Mouse (Mus musculus): ENCODE data around the gene Bsnd. TPM values are rescaled to one million over a fixed set of nuclear protein-coding genes. Genes with fewer than 3 reads are reported as not detected.

Gene Bsnd
- polyA plus RNA-seq, 1 experiment from 2014 or later = not detected

DNA sequence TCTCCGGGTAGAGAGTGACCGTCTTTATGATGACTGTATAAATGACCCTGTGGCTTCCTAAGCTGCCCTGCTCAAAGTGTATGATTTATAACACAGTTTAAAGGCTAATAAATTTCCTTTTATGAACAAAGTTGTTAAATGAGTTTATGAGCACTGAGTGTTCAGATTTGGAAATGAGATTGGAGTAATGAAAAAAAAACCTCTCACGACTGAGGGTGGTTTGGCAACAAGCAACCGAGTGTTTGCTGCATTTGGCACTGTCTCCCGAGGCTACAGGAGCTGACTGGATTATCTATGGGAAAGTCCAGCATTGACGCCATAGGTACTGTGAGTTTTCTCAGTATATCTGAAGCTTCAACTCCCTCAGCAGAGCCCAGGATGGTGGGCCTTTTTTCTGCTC is 22.5 kb upstream of the Bsnd start:
- no peak for ATAC-seq (ENCODE audit: insufficient read depth)
- peaks cover 10% of the 10 kb centered on the region; the same call in 1 of the 2 replicates for H3K27me3 ChIP-seq
- no peak overlapping the region for H3K4me2 ChIP-seq
- H3K27ac ChIP-seq (replicated peaks) = no peak overlapping the region
- 57% methylated on average over 6 of the region's 6 CpGs for WGBS (ENCODE audit: insufficient replicate concordance)
- H3K36me3 ChIP-seq (replicated peaks) = no peaks in the 10 kb centered on the region
- H3K9me3 ChIP-seq (replicated peaks) = no peaks in the 10 kb centered on the region
- no peaks in the 10 kb centered on the region for H3K4me1 ChIP-seq (replicated peaks)
- H3K4me3 ChIP-seq (replicated peaks) = no peak overlapping the region
- no peak overlapping the region for H3K9ac ChIP-seq

DNA sequence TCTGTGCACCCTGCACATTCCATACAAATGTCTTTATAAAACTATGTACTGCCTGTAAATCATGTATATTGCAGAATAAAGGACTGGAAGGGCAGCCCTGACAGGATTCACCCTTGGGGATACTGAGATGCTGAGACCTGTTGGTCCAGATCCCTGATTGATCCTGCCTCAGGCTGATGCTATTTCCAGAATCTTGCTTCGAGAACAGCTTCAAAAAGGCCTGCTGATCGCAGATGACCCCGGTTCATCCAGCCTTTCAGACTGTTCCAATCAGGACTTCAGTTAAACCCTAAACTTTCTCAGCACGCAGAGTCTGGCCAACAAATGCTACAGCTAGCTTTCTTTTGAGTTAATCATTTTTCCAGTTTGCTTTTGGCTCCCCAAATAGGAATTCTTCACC is 17.8 kb upstream of the Bsnd start:
- Histone ChIP-seq H3K4me1 (replicated peaks) (no peaks in the 10 kb centered on the region), H3K27ac (replicated peaks) (no peak overlapping the region), H3K27me3 (no peaks in the 10 kb centered on the region), H3K9me3 (replicated peaks) (no peaks in the 10 kb centered on the region), H3K4me3 (replicated peaks) (no peak overlapping the region), H3K36me3 (replicated peaks) (no peaks in the 10 kb centered on the region), H3K9ac (no peak overlapping the region), H3K4me2 (no peak overlapping the region)
- 63% methylated on average over 4 of the region's 4 CpGs for WGBS (ENCODE audit: insufficient replicate concordance)
- ATAC-seq (ENCODE audit: insufficient read depth) = no peak

DNA sequence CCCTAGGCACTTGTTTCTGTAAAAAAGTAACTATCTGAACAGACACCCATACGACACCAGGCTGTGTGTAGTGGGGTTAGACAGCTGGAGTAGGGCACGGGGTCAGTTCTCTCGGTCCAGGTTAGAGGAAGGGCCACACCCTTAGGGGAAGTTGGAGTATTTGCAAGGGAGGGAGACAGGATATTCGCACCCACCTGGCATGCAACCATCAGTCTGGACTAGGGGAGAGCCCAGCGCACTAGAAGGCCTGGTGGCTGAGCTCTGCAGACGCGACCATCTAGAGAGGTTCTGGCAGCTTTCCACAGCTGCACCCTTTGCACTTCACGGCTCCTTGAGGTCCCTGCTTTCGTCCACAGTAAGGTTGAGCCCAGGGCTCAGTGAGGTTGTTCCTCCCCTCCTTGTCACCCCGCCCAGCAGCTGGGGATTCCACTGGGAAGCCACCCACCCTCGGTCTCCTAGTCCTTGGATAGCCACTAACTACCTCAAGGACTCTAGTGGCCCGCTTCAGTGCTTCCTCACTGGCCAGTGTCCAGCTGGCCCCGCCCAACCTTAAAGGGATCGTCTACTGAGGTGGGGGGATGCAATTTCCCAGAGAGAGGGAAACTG is 13.5 kb upstream of the Bsnd start:
- Histone ChIP-seq H3K9ac (no peak overlapping the region), H3K36me3 (replicated peaks) (no peaks in the 10 kb centered on the region), H3K4me2 (no peak overlapping the region), H3K27ac (replicated peaks) (no peak overlapping the region), H3K4me3 (replicated peaks) (no peak overlapping the region), H3K4me1 (replicated peaks) (no peaks in the 10 kb centered on the region), H3K27me3 (no peaks in the 10 kb centered on the region), H3K9me3 (replicated peaks) (no peaks in the 10 kb centered on the region)
- 58% methylated on average over 14 of the region's 14 CpGs for WGBS (ENCODE audit: insufficient replicate concordance)
- ATAC-seq (ENCODE audit: insufficient read depth) = no peak

DNA sequence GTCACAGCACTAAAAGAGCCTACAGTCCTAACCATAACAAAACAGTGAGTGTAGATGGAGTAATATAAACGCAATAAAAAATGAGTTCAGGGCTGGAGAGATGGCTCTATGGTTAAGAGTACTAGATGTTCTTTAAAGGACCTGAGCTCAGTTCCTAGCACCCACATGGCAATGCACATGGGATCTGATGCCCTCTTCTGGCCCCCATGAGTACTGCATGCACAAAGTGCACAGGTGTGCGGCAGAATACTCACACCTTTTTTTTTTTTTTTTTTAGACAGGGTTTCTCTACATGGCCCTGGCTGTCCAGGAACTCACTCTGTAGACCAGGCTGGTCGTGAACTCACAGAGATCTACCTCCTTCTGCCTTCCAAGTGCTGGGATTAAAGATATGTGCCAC is 11.5 kb upstream of the Bsnd start:
- no peak for ATAC-seq (ENCODE audit: insufficient read depth)
- no peak overlapping the region for H3K4me3 ChIP-seq (replicated peaks)
- no peaks in the 10 kb centered on the region for H3K4me1 ChIP-seq (replicated peaks)
- H3K9ac ChIP-seq = no peak overlapping the region
- no peak overlapping the region for H3K27ac ChIP-seq (replicated peaks)
- H3K9me3 ChIP-seq (replicated peaks) = no peaks in the 10 kb centered on the region
- no peak overlapping the region for H3K4me2 ChIP-seq
- 72% methylated on average over 3 of the region's 3 CpGs for WGBS (ENCODE audit: insufficient replicate concordance)
- no peaks in the 10 kb centered on the region for H3K36me3 ChIP-seq (replicated peaks)
- H3K27me3 ChIP-seq = no peaks in the 10 kb centered on the region

DNA sequence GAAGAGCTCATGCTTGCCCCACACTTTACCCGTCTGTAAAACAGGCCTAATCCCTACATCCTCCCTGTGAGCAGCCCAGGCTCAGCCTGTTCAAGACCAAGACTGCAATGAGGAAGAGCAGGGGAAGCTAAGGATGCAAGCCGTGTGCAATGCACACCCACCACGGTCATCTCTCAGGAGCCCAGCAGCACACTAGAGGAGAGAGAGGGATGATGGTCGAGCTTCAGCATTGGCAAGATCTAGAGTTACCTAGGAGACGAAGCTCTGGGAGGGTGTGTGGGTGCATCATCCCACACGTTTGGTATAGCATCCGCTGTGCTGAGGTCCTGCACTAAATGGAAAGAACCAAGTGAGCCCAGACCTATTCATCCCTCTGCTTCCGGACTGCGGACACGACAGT is 8.0 kb upstream of the Bsnd start:
- Histone ChIP-seq H3K4me2 (no peak overlapping the region), H3K4me3 (replicated peaks) (no peak overlapping the region), H3K36me3 (replicated peaks) (no peaks in the 10 kb centered on the region), H3K27ac (replicated peaks) (no peak overlapping the region), H3K4me1 (replicated peaks) (no peaks in the 10 kb centered on the region), H3K27me3 (peaks cover 5% of the 10 kb centered on the region; the same call in 1 of the 2 replicates), H3K9me3 (replicated peaks) (no peaks in the 10 kb centered on the region), H3K9ac (no peak overlapping the region)
- ATAC-seq (ENCODE audit: insufficient read depth) = no peak
- 66% methylated on average over 10 of the region's 10 CpGs for WGBS (ENCODE audit: insufficient replicate concordance)

DNA sequence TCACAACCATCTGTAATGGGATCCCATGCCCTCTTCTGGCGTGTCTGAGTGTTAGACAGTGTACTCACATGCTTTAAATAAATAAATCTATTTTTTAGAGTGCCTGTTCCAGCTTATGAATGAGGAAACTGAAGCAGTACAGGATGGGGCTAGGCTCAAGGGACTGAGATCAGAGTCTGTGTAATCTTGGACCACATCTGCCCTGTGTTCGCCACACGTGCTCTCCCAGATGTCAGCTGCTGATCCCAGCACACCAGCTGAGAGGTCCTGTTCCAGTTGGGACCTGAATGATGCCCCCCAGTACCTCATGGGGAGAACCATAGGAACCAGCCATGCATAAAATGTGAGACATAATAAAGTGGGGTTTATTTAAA is 6.4 kb upstream of the Bsnd start:
- H3K9me3 ChIP-seq (replicated peaks) = no peaks in the 10 kb centered on the region
- no peak overlapping the region for H3K9ac ChIP-seq
- WGBS (ENCODE audit: insufficient replicate concordance) = 29% methylated on average over 3 of the region's 3 CpGs
- no peak for ATAC-seq (ENCODE audit: insufficient read depth)
- H3K27me3 ChIP-seq = peaks cover 5% of the 10 kb centered on the region; the same call in 1 of the 2 replicates
- no peak overlapping the region for H3K4me2 ChIP-seq
- H3K4me3 ChIP-seq (replicated peaks) = no peak overlapping the region
- no peak overlapping the region for H3K27ac ChIP-seq (replicated peaks)
- H3K4me1 ChIP-seq (replicated peaks) = no peaks in the 10 kb centered on the region
- no peaks in the 10 kb centered on the region for H3K36me3 ChIP-seq (replicated peaks)

DNA sequence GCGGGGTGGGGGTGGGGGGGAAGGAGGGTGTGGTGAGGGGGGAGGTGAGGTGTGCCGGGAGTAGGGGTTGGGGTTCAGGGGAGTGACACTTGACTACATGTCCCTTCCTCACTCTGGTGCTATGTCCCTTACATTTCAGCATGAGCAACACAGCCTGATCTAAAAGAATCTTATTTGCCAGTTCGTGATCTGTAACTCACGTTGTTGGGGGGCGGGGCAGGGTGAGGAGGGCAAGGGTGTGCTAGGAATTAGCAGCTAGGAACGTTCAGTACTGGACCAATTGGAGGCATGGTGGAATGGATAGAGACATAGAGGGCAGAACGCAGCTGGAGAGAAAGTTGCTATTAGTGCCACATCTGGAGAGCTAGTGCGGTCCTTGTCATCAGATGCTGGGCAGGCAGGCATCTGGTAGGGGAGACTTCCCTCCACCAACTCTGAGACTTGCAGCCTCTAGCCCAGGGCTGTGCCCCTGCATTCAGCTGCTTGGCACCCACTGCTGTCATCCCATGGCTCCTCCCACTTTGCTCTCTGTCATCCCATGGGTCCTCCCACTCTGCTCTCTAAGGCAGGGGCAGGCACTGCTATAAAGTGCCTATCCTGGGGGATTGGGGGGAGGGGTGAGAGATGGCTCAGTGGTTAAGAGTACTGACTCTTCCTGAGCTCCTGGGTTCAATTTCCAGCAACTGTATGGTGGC is 5.8 kb upstream of the Bsnd start:
- H3K27ac ChIP-seq (replicated peaks) = no peak overlapping the region
- H3K4me1 ChIP-seq (replicated peaks) = no peaks in the 10 kb centered on the region
- H3K36me3 ChIP-seq (replicated peaks) = no peaks in the 10 kb centered on the region
- no peak overlapping the region for H3K9ac ChIP-seq
- ATAC-seq (ENCODE audit: insufficient read depth) = no peak
- no peaks in the 10 kb centered on the region for H3K9me3 ChIP-seq (replicated peaks)
- H3K4me2 ChIP-seq = no peak overlapping the region
- peaks cover 5% of the 10 kb centered on the region; the same call in 1 of the 2 replicates for H3K27me3 ChIP-seq
- no peak overlapping the region for H3K4me3 ChIP-seq (replicated peaks)
- 43% methylated on average over 8 of the region's 8 CpGs for WGBS (ENCODE audit: insufficient replicate concordance)

DNA sequence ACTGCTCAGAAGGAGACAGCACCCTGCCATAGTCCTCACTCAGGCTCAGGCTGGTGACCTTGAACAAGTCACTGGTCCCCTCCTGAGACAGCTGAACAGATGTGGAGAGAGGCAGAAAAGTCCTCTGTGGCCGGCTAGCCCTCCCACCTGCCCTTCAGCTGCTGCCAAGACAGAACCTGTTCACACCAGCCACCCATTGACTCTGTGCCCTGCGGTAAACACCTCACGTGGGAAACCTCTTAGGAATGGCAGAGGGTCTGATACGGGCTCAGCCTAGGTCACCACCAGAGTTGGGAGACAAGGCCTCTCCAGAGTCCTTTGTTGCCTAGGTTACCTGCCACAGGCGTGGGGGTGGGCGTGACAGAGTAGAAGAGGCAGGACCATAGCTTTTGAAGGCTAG is 4.8 kb upstream of the Bsnd start:
- 48% methylated on average over 6 of the region's 6 CpGs for WGBS (ENCODE audit: insufficient replicate concordance)
- no peak for ATAC-seq (ENCODE audit: insufficient read depth)

DNA sequence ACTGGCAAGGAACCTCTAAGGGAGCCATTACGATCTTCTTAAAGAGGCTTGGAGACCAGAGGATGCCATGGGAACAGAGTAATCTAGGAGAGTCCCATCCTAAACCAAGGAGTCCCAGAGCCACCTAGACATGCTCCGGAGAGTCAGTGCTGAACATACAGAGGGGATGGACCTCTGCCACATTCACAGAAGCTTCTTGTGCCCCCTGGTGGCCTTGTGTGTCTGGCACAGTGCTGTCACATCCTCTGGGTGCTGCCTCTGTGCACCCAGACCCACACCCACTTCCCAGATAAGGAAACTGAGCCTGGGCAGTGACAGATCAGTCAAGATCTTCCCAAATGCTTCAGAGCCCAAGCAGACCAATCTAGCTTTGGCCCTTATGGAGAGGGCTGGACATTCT is 1.6 kb upstream of the Bsnd start:
- WGBS (ENCODE audit: insufficient replicate concordance) = 48% methylated on average over 2 of the region's 2 CpGs
- no peak for ATAC-seq (ENCODE audit: insufficient read depth)

More for the DNA sequence above, 4.8 kb upstream of the Bsnd start:
- H3K27ac ChIP-seq (replicated peaks) = no peak overlapping the region
- H3K9ac ChIP-seq = no peak overlapping the region
- no peak overlapping the region for H3K4me3 ChIP-seq (replicated peaks)
- H3K4me2 ChIP-seq = no peak overlapping the region
- H3K27me3 ChIP-seq = peaks cover 5% of the 10 kb centered on the region; the same call in 1 of the 2 replicates
- H3K4me1 ChIP-seq (replicated peaks) = no peaks in the 10 kb centered on the region
- H3K36me3 ChIP-seq (replicated peaks) = no peaks in the 10 kb centered on the region
- no peaks in the 10 kb centered on the region for H3K9me3 ChIP-seq (replicated peaks)

DNA sequence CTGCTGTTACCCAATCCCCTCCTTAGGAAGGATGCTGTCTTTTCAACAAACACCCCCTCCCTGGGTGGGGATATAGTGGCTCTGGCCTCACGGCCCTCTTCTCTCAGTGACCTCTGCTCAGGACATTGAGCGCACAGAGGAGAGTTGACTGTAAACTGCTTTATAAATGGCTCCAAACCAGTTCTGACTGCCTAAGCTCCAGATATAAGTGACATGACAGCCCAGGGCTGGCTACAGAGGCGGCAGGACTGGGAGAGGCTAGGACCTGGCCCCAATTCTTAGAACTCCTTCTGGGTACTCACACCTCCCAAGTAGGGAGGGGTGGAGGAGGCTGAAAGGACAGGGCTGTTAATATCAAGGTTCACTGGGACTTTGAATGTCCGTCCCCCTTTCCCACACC is 1.5 kb downstream of the Bsnd start:
- Histone ChIP-seq H3K27me3 (no peaks in the 10 kb centered on the region), H3K9me3 (replicated peaks) (no peaks in the 10 kb centered on the region), H3K4me3 (replicated peaks) (no peak overlapping the region), H3K9ac (no peak overlapping the region), H3K4me1 (replicated peaks) (no peaks in the 10 kb centered on the region), H3K36me3 (replicated peaks) (no peaks in the 10 kb centered on the region), H3K4me2 (no peak overlapping the region), H3K27ac (replicated peaks) (no peak overlapping the region)
- ATAC-seq (ENCODE audit: insufficient read depth) = no peak
- 56% methylated on average over 4 of the region's 4 CpGs for WGBS (ENCODE audit: insufficient replicate concordance)

More for the DNA sequence above, 1.6 kb upstream of the Bsnd start:
- Histone ChIP-seq H3K4me3 (replicated peaks) (no peak overlapping the region), H3K27me3 (peaks cover 5% of the 10 kb centered on the region; the same call in 1 of the 2 replicates), H3K36me3 (replicated peaks) (no peaks in the 10 kb centered on the region), H3K9ac (no peak overlapping the region), H3K9me3 (replicated peaks) (no peaks in the 10 kb centered on the region), H3K4me1 (replicated peaks) (no peaks in the 10 kb centered on the region), H3K4me2 (no peak overlapping the region), H3K27ac (replicated peaks) (no peak overlapping the region)

DNA sequence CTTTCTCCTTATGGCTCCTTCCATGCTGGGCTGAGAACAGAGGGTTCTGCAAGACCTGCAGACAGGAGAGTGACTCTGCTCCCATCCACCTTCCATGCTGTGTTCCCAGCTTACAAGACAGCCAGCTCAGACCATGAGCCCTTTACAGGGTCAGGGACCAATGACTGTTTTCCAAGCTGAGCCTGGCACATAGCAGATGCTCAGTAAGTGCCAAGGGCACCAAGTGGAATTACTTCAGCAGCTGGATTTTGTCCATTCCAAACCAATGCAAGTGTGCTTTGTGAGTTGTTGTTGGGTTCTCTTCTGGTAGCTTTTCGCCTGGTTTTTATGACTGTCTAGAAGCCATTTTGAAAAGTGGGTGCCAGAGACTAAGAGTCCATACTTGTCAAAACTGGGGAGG is 8.3 kb downstream of the Bsnd start:
- H3K36me3 ChIP-seq (replicated peaks) = no peaks in the 10 kb centered on the region
- no peak for ATAC-seq (ENCODE audit: insufficient read depth)

More for the DNA sequence above, 8.3 kb downstream of the Bsnd start:
- H3K4me3 ChIP-seq (replicated peaks) = no peak overlapping the region
- no peak overlapping the region for H3K4me2 ChIP-seq
- H3K9me3 ChIP-seq (replicated peaks) = no peaks in the 10 kb centered on the region
- H3K4me1 ChIP-seq (replicated peaks) = no peaks in the 10 kb centered on the region
- H3K27ac ChIP-seq (replicated peaks) = no peak overlapping the region
- H3K27me3 ChIP-seq = peaks cover 39% of the 10 kb centered on the region
- H3K9ac ChIP-seq = no peak overlapping the region
- 46% methylated on average over 1 of the region's 1 CpGs for WGBS (ENCODE audit: insufficient replicate concordance)
